Mouse (Mus musculus): ENCODE results near the gene Hnrnpk.
"Not testable (repeated sequence)": the region's sequence is repeated elsewhere in the genome, so short reads cannot be mapped to it uniquely, and the experiment has no call there.

Gene Hnrnpk

GRCm38 (mm10) chr13:58389324-58389951 lies 13.7 kb downstream of the Hnrnpk start:
- no peak for DNase-seq (ENCODE audit: extremely low spot score, low spot score)

DNA sequence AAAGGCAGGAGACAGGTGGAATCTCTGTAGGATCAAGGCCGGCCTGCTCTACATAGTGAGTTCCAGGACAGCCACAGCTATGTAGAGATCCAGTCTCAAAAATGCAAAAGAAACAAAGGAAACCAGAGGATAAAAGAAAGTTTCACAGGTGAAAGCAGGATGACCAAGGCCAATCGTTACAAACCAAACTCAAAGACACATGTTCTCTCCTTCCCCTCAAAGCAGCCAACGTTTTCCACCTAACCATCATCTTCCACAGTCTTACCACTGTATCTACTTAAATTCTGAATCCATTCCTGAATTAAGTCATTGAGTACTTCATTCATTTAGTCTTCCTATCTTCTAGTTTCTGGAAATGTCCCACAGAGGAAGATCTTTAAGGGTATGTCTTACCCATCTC lies 14.8 kb downstream of the Hnrnpk start:
- DNase-seq (ENCODE audit: extremely low spot score, low spot score): no peak

DNA sequence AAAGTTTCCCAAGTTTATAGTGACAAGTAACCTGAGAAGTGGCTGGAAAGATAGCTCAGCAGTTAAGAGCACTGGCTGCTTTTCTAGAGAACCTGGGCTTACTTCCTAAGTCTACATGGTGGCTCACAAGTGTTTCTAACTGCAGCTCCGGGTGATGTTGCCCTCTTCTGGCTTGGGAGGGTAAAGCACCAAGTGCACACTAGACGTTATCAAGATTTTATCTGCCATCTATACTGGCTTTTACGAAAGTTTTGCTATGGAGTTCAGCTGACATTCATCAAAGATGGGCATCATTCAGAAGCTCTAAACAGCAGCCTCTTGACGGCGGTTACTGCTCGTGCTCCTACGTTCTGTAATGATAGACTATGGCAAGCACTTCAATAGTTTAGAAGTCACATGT lies 15.2 kb downstream of the Hnrnpk start:
- peak; percentile 71 for DNase-seq (ENCODE audit: extremely low spot score, low spot score)

GRCm38 (mm10) chr13:58385547-58385920 lies 17.6 kb downstream of the Hnrnpk start:
- no peak for DNase-seq (ENCODE audit: extremely low spot score, low spot score)

GRCm38 (mm10) chr13:58384779-58385546 lies 18.2 kb downstream of the Hnrnpk start, which contains the start of gene 2210016F16Rik:
TSS of gene 2210016F16Rik (minus strand) at chr13:58385225.
- peak; percentile 78 for DNase-seq (ENCODE audit: extremely low spot score, low spot score)

- no peak for DNase-seq (ENCODE audit: extremely low spot score, low spot score)
These were observed 18.8 kb downstream of the Hnrnpk start for GRCm38 (mm10) chr13:58384371-58384770.

- DNase-seq (ENCODE audit: extremely low spot score, low spot score): no peak
These were observed 30.0 kb downstream of the Hnrnpk start for GRCm38 (mm10) chr13:58373153-58373470.

GRCm38 (mm10) chr13:58372278-58373152 lies 30.6 kb downstream of the Hnrnpk start:
- DNase-seq (ENCODE audit: extremely low spot score, low spot score): no peak

DNA sequence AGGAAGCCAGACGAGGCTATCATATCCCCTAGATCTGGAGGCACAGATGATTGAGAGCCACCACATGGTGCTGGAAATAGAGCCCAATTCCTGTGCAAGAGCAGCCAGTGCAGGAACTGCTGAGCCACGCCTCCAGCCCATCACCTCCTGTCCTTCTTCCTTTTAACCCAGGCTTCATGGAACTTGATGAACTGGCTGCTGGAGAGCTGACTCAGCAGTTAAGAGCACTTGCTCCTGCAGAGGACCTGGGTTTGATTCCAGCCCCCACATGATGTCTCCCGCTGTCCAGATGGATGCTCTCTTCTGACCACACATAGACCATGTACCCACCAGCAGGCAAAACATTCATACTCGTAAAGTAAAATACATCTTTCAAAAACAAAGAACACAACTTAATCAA lies 34.3 kb downstream of the Hnrnpk start:
- no peak for DNase-seq (ENCODE audit: extremely low spot score, low spot score)

GRCm38 (mm10) chr13:58367641-58368040 lies 35.5 kb downstream of the Hnrnpk start:
- DNase-seq (ENCODE audit: extremely low spot score, low spot score): no peak

DNA sequence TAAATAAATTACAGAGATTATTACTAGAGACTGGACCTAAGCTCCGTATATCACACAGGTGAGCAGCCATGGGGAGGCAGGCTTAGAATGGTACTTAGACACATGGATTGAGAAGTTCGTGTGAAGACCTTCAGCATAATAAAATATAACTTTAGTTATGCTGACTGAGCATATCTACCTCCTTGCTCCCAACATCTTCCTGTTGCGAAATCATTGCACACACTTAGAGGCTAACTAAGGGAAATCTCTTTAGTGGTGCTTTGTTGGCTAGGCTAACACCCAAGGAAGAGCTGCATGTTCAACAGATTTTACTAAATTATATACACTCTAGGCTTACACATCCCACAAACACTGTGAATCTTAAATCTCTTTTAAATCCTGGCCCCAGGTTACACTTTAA lies 36.8 kb downstream of the Hnrnpk start:
- DNase-seq (ENCODE audit: extremely low spot score, low spot score): no peak

DNA sequence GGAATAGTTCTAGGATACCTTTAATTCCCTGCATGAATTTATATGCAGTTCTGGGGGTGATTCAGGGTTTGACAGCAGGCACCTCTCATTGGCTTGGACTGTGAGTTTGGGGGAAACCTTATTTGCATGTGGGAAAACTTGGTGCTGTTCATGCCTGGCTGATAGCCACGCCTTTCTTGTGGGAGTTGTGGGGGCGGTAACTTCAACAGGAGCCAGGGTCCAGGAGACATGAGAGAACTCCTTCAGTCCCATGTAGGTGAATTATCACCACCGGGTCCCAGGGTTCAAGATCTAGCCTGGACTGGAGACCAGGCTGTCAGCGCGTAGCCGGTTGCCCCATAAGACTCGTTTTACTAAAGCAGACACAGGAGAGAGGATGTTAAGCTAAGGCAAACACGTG lies 38.0 kb downstream of the Hnrnpk start:
- DNase-seq (ENCODE audit: extremely low spot score, low spot score): not testable (repeated sequence)

DNA sequence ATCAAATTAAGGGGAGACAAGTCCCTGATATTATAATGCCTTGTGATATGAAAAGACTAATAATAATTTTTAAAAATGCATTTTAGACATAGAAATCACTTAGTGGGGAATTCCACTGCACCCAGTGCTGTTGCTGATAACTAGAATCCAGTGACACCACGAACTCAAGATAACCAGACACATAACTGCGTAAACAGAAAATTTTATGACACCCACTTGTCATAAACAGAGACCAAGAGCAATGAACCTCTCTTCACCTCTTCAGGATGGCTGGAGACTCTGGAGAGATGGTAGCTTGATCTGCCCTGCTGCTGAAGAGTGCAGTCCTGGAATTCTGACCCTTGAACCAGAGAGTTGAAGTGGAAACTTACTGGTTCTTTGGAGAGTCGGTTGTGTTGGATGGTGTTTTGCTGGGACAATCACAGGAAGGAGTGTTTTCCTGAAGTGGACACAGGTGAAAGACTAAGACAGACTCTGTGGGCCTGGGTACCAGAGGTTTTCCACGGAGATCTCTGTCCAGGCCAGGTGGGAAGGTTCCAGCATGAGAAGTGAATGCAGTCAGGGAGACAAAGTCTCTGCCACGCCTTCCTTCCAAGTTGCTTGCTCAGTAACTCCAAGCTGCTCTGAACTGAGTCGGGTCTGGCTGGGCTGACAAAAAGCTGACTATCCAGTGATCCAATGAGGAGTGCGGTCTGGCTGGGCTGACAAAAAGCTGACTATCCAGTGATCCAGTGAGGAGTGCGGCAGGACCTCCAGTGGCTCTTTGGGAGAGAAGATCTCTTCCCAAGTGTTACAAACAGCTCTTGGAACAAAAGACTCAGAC lies 38.6 kb downstream of the Hnrnpk start:
- no peak for DNase-seq (ENCODE audit: extremely low spot score, low spot score)

DNA sequence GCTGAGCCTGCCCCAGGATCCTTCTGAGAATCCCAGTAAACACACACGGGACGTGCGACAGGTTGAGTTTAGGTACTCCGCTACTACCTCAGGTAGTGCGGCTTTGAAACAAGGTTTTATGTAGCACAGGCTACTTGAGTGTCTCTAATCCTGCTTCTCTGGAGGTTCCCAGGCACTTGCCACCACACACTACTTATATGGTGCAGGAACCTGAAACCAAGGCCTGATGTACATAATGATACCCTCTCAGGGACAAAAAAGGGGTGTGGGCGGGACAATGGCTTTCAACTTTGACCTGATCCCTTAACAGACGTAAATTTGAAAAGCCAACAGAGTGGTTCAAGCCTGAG lies 43.9 kb downstream of the Hnrnpk start:
- DNase-seq (ENCODE audit: extremely low spot score, low spot score): no peak

DNA sequence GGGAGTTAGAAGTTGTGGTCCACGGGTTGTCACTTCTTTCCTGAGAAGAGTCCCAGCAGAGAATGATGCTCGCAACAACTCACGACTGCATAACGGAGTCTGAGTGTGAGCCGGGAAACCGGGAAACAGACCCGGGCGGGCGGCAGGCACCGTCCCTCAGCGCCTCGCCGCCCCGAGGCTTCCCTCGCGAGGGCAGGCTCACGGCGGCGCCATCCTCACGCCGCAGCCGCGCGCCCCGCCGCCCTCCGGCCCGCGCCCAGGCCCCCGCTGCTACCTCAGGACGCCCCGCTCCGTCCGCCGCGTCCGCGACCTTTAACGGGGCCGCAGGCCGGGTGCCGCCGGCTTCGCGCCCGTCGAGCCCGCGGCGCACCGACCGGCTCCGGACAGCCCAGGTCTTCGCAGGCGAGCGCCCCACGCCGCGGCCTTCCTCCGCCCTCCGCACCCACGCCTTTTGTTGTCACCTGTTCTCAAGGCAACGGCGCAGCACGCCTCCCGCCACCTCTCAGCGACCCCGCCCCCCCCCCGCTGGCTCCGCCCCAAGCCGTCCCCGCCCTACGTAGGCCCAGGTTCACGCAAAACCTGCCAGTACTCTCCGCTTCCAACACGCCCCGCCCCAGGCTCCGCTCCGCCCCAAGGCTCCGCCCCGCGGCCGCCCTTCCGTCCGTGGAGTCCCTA lies 44.4 kb downstream of the Hnrnpk start, which contains the start of gene Kif27:
Kif27 (minus strand) TSS at position 494 of the 675 bp plus-strand sequence.
- DNase-seq (ENCODE audit: extremely low spot score, low spot score): peak; percentile 87

GRCm38 (mm10) chr13:58352996-58353395 lies 50.1 kb downstream of the Hnrnpk start:
- DNase-seq (ENCODE audit: extremely low spot score, low spot score): no peak

DNA sequence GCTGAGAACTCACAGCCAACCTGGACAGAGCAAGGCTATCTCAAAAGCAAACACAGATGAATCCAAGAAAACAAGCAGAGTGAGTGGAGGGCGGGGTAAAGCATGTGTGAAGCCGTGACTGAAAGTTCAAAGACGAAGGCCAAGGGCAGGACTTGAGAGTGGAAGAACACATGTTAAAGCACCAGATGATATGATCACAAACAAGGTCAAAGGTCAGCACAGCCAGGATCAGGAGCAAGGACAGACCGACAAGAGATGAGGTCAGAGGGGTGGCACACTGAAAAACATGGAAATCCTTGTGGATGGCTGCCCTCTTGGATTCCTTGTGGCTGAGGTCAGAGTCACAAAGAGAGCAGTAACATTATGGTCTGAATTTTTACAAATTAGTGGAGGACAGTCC lies 52.5 kb downstream of the Hnrnpk start:
- DNase-seq (ENCODE audit: extremely low spot score, low spot score): no peak

GRCm38 (mm10) chr13:58344505-58344904 lies 58.6 kb downstream of the Hnrnpk start:
- DNase-seq (ENCODE audit: extremely low spot score, low spot score): no peak
